Mouse (Mus musculus) midbrain, embryonic 11.5 days (tissue): ENCODE data around the gene Extl2. TPM values are rescaled to one million over a fixed set of nuclear protein-coding genes. Genes with fewer than 3 reads are reported as not detected.

ENCODE experiments used
- ATAC-seq: fragments of 200-750 bp; cut with Nextera tagmentation; 2 replicates; pipeline ENCODE4 v1.8.0; 2017; ENCODE audit warnings: moderate TSS enrichment, moderate library complexity; ENCODE audit not compliant: low FRiP score
- DNase-seq: peaks from one replicate; pipeline ENCODE4 v3.0.0; 2015; ENCODE audit warnings: low spot score; ENCODE audit errors: missing footprints
- H3K27ac ChIP-seq: fragments of 300-500 bp; sonication (generic); 2 replicates; pipeline ENCODE4 v1.5.1; 2014; ENCODE audit warnings: low read depth, low read length
- H3K27me3 ChIP-seq: fragments of 300-500 bp; sonication (generic); 2 replicates; pipeline ENCODE4 v1.6.1; 2014; ENCODE audit warnings: mild to moderate bottlenecking, low read length, moderate library complexity, mixed read lengths; ENCODE audit not compliant: control insufficient read depth, insufficient read depth
- H3K36me3 ChIP-seq: fragments of 300-500 bp; sonication (generic); 2 replicates; pipeline ENCODE4 v1.6.1; 2014; ENCODE audit warnings: mild to moderate bottlenecking, low read length, moderate library complexity, mixed read lengths; ENCODE audit not compliant: control insufficient read depth, insufficient read depth
- H3K4me1 ChIP-seq: fragments of 300-500 bp; sonication (generic); 2 replicates; pipeline ENCODE4 v1.6.1; 2014; ENCODE audit warnings: low read length; ENCODE audit not compliant: control insufficient read depth, insufficient read depth
- H3K4me2 ChIP-seq: fragments of 300-500 bp; sonication (generic); 2 replicates; pipeline ENCODE4 v1.6.1; 2014; ENCODE audit warnings: mild to moderate bottlenecking, moderate library complexity
- H3K4me3 ChIP-seq: fragments of 300-500 bp; sonication (generic); 2 replicates; pipeline ENCODE4 v1.5.1; 2014; ENCODE audit warnings: low read depth, low read length
- H3K9ac ChIP-seq: fragments of 300-500 bp; sonication (generic); 2 replicates; pipeline ENCODE4 v1.6.1; 2014; ENCODE audit warnings: low read length
- H3K9me3 ChIP-seq: fragments of 300-500 bp; sonication (generic); 2 replicates; pipeline ENCODE4 v1.6.1; 2016; ENCODE audit warnings: low read length; ENCODE audit not compliant: control insufficient read depth
- WGBS: fragments of 180-500 bp; shearing (Covaris S2); extraction: QIAGEN DNeasy Blood & Tissue Kit; methylation state at CpG from one replicate; pipeline ENCODE4 v1.1.7; 2014; 5-methylcytosine and 5-hydroxymethylcytosine counted together
- polyA plus RNA-seq: library from polyadenylated mRNA; unstranded; fragments of >200 nt; fragmentation: Nextera tagmentation; extraction: Ambion mirVana; gene quantifications from 2 replicates; pipeline ENCODE4 v1.2.1, GENCODE M21; 2014

The Extl2 gene
- polyA plus RNA-seq, 1 experiment from 2014 or later: 27.3 TPM

- Histone ChIP-seq H3K9ac (no peak overlapping the region), H3K4me1 (no peaks in the 10 kb centered on the region), H3K36me3 (no peaks in the 10 kb centered on the region), H3K4me3 (no peak overlapping the region), H3K27ac (no peak overlapping the region), H3K27me3 (no peaks in the 10 kb centered on the region), H3K9me3 (no peaks in the 10 kb centered on the region), H3K4me2 (no peak overlapping the region)
- 90% methylated on average over 5 of the region's 5 CpGs for WGBS
- no peak for DNase-seq
- ATAC-seq: no peak
These were observed 17.4 kb downstream of the Extl2 start for GRCm38 (mm10) chr3:116024669-116025068.

- no peak overlapping the region for H3K27ac ChIP-seq
- ATAC-seq: no peak
- no peak overlapping the region for H3K4me2 ChIP-seq
- DNase-seq: no peak
- 92% methylated on average over 10 of the region's 10 CpGs for WGBS
- H3K9me3 ChIP-seq: no peaks in the 10 kb centered on the region
- H3K4me1 ChIP-seq: no peaks in the 10 kb centered on the region
- H3K36me3 ChIP-seq: no peaks in the 10 kb centered on the region
- H3K9ac ChIP-seq: no peak overlapping the region
- no peaks in the 10 kb centered on the region for H3K27me3 ChIP-seq
- H3K4me3 ChIP-seq: no peak overlapping the region
These were observed 18.4 kb downstream of the Extl2 start for GRCm38 (mm10) chr3:116025701-116026100.

- 95% methylated on average over 20 of the region's 20 CpGs for WGBS
- no peak for ATAC-seq
- no peaks in the 10 kb centered on the region for H3K4me1 ChIP-seq
- H3K27me3 ChIP-seq: no peaks in the 10 kb centered on the region
- DNase-seq: no peak
- no peaks in the 10 kb centered on the region for H3K36me3 ChIP-seq
- H3K4me2 ChIP-seq: no peak overlapping the region
- H3K27ac ChIP-seq: no peak overlapping the region
- H3K4me3 ChIP-seq: no peak overlapping the region
- H3K9ac ChIP-seq: no peak overlapping the region
- no peaks in the 10 kb centered on the region for H3K9me3 ChIP-seq
These were observed 19.7 kb downstream of the Extl2 start for GRCm38 (mm10) chr3:116026996-116027395.

GRCm38 (mm10) chr3:116030152-116030788, 23.0 kb downstream of the Extl2 start:
- WGBS: 80% methylated on average over 11 of the region's 11 CpGs
- Histone ChIP-seq H3K4me1 (no peaks in the 10 kb centered on the region), H3K27me3 (no peaks in the 10 kb centered on the region), H3K36me3 (no peaks in the 10 kb centered on the region), H3K9me3 (no peaks in the 10 kb centered on the region), H3K4me3 (no peak overlapping the region), H3K9ac (no peak overlapping the region), H3K27ac (no peak overlapping the region), H3K4me2 (no peak overlapping the region)
- DNase-seq (no peak), ATAC-seq (no peak)

GRCm38 (mm10) chr3:116033218-116033870, 26.1 kb downstream of the Extl2 start:
- no peak overlapping the region for H3K4me3 ChIP-seq
- ATAC-seq: peak; percentile 55; the same call in 1 of the 2 replicates
- H3K9me3 ChIP-seq: no peaks in the 10 kb centered on the region
- no peak for DNase-seq
- no peak overlapping the region for H3K27ac ChIP-seq
- no peaks in the 10 kb centered on the region for H3K36me3 ChIP-seq
- H3K4me2 ChIP-seq: no peak overlapping the region
- no peaks in the 10 kb centered on the region for H3K4me1 ChIP-seq
- 61% methylated on average over 6 of the region's 6 CpGs for WGBS
- no peak overlapping the region for H3K9ac ChIP-seq
- no peaks in the 10 kb centered on the region for H3K27me3 ChIP-seq

- Histone ChIP-seq H3K4me1 (no peaks in the 10 kb centered on the region), H3K36me3 (no peaks in the 10 kb centered on the region), H3K9ac (no peak overlapping the region), H3K27ac (no peak overlapping the region), H3K4me3 (no peak overlapping the region), H3K9me3 (no peaks in the 10 kb centered on the region), H3K27me3 (no peaks in the 10 kb centered on the region), H3K4me2 (no peak overlapping the region)
- ATAC-seq (peak; percentile 52; the same call in 1 of the 2 replicates), DNase-seq (peak; percentile 97)
- WGBS: 58% methylated on average over 3 of the region's 3 CpGs
These were observed 26.6 kb downstream of the Extl2 start for GRCm38 (mm10) chr3:116033871-116034222.

GRCm38 (mm10) chr3:116040776-116041175, 33.5 kb downstream of the Extl2 start:
- no peaks in the 10 kb centered on the region for H3K36me3 ChIP-seq
- H3K4me2 ChIP-seq: no peak overlapping the region
- no peak overlapping the region for H3K27ac ChIP-seq
- no peak overlapping the region for H3K9ac ChIP-seq
- no peak for ATAC-seq
- no peaks in the 10 kb centered on the region for H3K4me1 ChIP-seq
- no peak for DNase-seq
- H3K4me3 ChIP-seq: no peak overlapping the region
- WGBS: 89% methylated on average over 3 of the region's 3 CpGs
- H3K9me3 ChIP-seq: no peaks in the 10 kb centered on the region
- H3K27me3 ChIP-seq: no peaks in the 10 kb centered on the region

- ATAC-seq (no peak), DNase-seq (no peak)
- Histone ChIP-seq H3K36me3 (no peaks in the 10 kb centered on the region), H3K9ac (no peak overlapping the region), H3K27me3 (no peaks in the 10 kb centered on the region), H3K27ac (no peak overlapping the region), H3K9me3 (no peaks in the 10 kb centered on the region), H3K4me2 (no peak overlapping the region), H3K4me3 (no peak overlapping the region), H3K4me1 (no peaks in the 10 kb centered on the region)
- 89% methylated on average over 2 of the region's 2 CpGs for WGBS
These were observed 38.7 kb downstream of the Extl2 start for GRCm38 (mm10) chr3:116046000-116046399.

GRCm38 (mm10) chr3:116047034-116047433, 39.8 kb downstream of the Extl2 start:
- Histone ChIP-seq H3K9me3 (no peaks in the 10 kb centered on the region), H3K4me2 (no peak overlapping the region), H3K27me3 (no peaks in the 10 kb centered on the region), H3K36me3 (no peaks in the 10 kb centered on the region), H3K4me3 (no peak overlapping the region), H3K4me1 (no peaks in the 10 kb centered on the region), H3K9ac (no peak overlapping the region), H3K27ac (no peak overlapping the region)
- DNase-seq: peak; percentile 89
- ATAC-seq: peak; percentile 76
- WGBS: 41% methylated on average over 5 of the region's 5 CpGs
